Mouse (Mus musculus) C2C12 (cell line): ENCODE results near the gene Slc7a11. TPM values are rescaled to one million over a fixed set of nuclear protein-coding genes. Genes with fewer than 3 reads are reported as not detected.

Experiments used
- H3K27me3 ChIP-seq: one replicate; pipeline ENCODE4 v1.6.1; 2011; ENCODE audit not compliant: control insufficient read depth, insufficient read depth, insufficient read length
- H3K36me3 ChIP-seq: one replicate; pipeline ENCODE4 v1.6.1; 2011; ENCODE audit not compliant: control insufficient read depth, insufficient read depth
- H3K4me3 ChIP-seq: one replicate; pipeline ENCODE4 v1.5.1; 2011; ENCODE audit warnings: mild to moderate bottlenecking, control low read depth; ENCODE audit not compliant: poor library complexity, insufficient read depth, severe bottlenecking
- H3K79me2 ChIP-seq: one replicate; pipeline ENCODE4 v1.6.1; 2011; ENCODE audit not compliant: control insufficient read depth, insufficient read depth
- H3K79me3 ChIP-seq: one replicate; pipeline ENCODE4 v1.6.1; 2011; ENCODE audit warnings: low read depth, control low read depth
- H3ac ChIP-seq: one replicate; pipeline ENCODE3; 2011; ENCODE audit warnings: low read depth; ENCODE audit not compliant: control insufficient read depth, insufficient read length
- CEBPB ChIP-seq: IDR thresholded peaks from one replicate; pipeline ENCODE4 v1.6.1; 2011; ENCODE audit warnings: low read depth, mild to moderate bottlenecking, control low read depth, moderate library complexity
- CTCF ChIP-seq: IDR thresholded peaks from one replicate; pipeline ENCODE4 v1.5.1; 2011; ENCODE audit not compliant: control insufficient read depth, insufficient read depth, insufficient read length
- FOSL1 ChIP-seq: IDR thresholded peaks from one replicate; pipeline ENCODE4 v1.8.0; 2011; ENCODE audit warnings: mild to moderate bottlenecking, low read length; ENCODE audit not compliant: poor library complexity, insufficient read depth, severe bottlenecking
- MAX ChIP-seq: IDR thresholded peaks from one replicate; pipeline ENCODE4 v1.6.1; 2011; ENCODE audit warnings: mild to moderate bottlenecking, control low read depth
- MYOD1 ChIP-seq: IDR thresholded peaks from one replicate; pipeline ENCODE4 v1.6.1; 2011; ENCODE audit warnings: low read depth; ENCODE audit not compliant: control insufficient read depth, insufficient read length
- MYOG ChIP-seq: IDR thresholded peaks from one replicate; pipeline ENCODE4 v1.6.1; 2011; ENCODE audit not compliant: control insufficient read depth, insufficient read length; ENCODE audit errors: extremely low read depth
- USF1 ChIP-seq: IDR thresholded peaks from one replicate; pipeline ENCODE4 v1.6.1; 2011; ENCODE audit warnings: low read depth, mild to moderate bottlenecking, control low read depth, moderate library complexity
- polyA plus RNA-seq: library from polyadenylated mRNA; unstranded; fragments of >200 nt; fragmentation: generic; extraction: Trizol; gene quantifications from one replicate; pipeline ENCODE4 v1.2.1, GENCODE M21; 2012; ENCODE audit warnings: missing spikeins

Slc7a11 gene
- polyA plus RNA-seq, 1 experiment, result 3.1 TPM

DNA sequence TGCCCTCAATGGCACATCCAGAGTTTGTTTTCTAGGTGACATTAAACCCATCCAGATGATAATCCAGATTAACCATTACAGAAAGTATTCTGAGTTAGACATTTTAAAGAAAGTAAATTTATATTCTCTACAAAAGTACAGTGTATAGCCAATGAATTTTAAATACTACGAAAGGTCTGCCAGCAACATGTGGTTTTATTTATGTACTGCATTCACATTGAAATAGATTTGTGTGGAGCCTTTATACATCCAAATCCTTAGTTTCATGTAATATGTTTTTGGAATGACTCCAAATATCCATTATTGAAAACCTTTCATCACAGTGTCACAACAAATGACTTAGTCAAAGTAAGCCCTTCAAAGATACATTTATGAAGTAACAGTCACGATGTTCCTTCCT is 402.3 kb downstream of the Slc7a11 start:
- Histone ChIP-seq H3K4me3 (no peak overlapping the region), H3K36me3 (no peaks in the 10 kb centered on the region), H3ac (no peak overlapping the region), H3K27me3 (no peaks in the 10 kb centered on the region), H3K79me2 (no peaks in the 10 kb centered on the region), H3K79me3 (no peaks in the 10 kb centered on the region)
- TF ChIP-seq CTCF, result no peak
- no peak for TF ChIP-seq CEBPB
- TF ChIP-seq MAX, result no peak
- no peak for TF ChIP-seq MYOG
- TF ChIP-seq USF1, result no peak
- TF ChIP-seq FOSL1, result no peak
- no peak for TF ChIP-seq MYOD1

GRCm38 (mm10) chr3:50035875-50036528 is 407.4 kb downstream of the Slc7a11 start:
- no peak for TF ChIP-seq FOSL1
- TF ChIP-seq MYOD1, result no peak
- TF ChIP-seq CTCF, result no peak
- no peak for TF ChIP-seq USF1
- no peak for TF ChIP-seq CEBPB
- no peak for TF ChIP-seq MYOG
- no peak for TF ChIP-seq MAX
- Histone ChIP-seq H3K79me3 (no peaks in the 10 kb centered on the region), H3K27me3 (no peaks in the 10 kb centered on the region), H3K79me2 (no peaks in the 10 kb centered on the region), H3K36me3 (no peaks in the 10 kb centered on the region), H3K4me3 (no peak overlapping the region), H3ac (no peak overlapping the region)

GRCm38 (mm10) chr3:50033325-50033724 is 410.1 kb downstream of the Slc7a11 start:
- H3K4me3 ChIP-seq, result no peak overlapping the region
- H3K79me3 ChIP-seq, result no peaks in the 10 kb centered on the region
- TF ChIP-seq CEBPB, result peak; percentile 47
- TF ChIP-seq FOSL1, result no peak

GRCm38 (mm10) chr3:50026039-50026438 is 417.4 kb downstream of the Slc7a11 start:
- H3K79me2 ChIP-seq, result no peaks in the 10 kb centered on the region
- no peak overlapping the region for H3K4me3 ChIP-seq
- H3ac ChIP-seq, result no peak overlapping the region
- H3K27me3 ChIP-seq, result no peaks in the 10 kb centered on the region
- no peak for TF ChIP-seq CEBPB
- TF ChIP-seq MYOG, result no peak
- TF ChIP-seq CTCF, result no peak
- H3K36me3 ChIP-seq, result no peaks in the 10 kb centered on the region
- H3K79me3 ChIP-seq, result no peaks in the 10 kb centered on the region

More at GRCm38 (mm10) chr3:50033325-50033724, 410.1 kb downstream of the Slc7a11 start:
- H3K79me2 ChIP-seq, result no peaks in the 10 kb centered on the region
- H3K36me3 ChIP-seq, result no peaks in the 10 kb centered on the region
- H3ac ChIP-seq, result no peak overlapping the region
- no peaks in the 10 kb centered on the region for H3K27me3 ChIP-seq

DNA sequence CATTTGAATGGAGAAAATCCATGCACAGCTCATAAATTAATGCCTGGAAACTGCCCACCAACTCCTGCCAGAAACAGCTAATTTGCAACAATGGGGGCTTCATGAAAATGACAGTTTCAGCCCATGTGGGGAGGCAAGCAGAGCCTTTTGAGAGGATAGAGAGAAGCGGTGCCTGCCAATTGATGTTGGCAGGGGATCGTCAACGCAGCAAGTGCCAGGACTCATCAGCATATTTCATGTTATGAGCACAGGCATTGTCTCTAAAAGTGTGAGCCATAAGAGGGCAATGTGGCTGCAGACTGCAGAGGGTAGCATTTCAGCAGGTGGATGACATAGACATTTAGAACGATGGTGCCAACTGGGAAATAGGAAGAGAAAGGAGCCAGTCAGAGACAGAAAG is 429.0 kb downstream of the Slc7a11 start:
- TF ChIP-seq CEBPB, result no peak
- no peak for TF ChIP-seq USF1
- no peak for TF ChIP-seq FOSL1
- no peak for TF ChIP-seq MYOG
- TF ChIP-seq MAX, result no peak
- TF ChIP-seq CTCF, result no peak
- no peak for TF ChIP-seq MYOD1
- Histone ChIP-seq H3K4me3 (no peak overlapping the region), H3K27me3 (no peaks in the 10 kb centered on the region), H3K79me2 (no peaks in the 10 kb centered on the region), H3K36me3 (no peaks in the 10 kb centered on the region), H3ac (no peak overlapping the region), H3K79me3 (no peaks in the 10 kb centered on the region)

GRCm38 (mm10) chr3:50012012-50012411 is 431.4 kb downstream of the Slc7a11 start:
- Histone ChIP-seq H3K4me3 (no peak overlapping the region), H3K79me2 (no peaks in the 10 kb centered on the region), H3K27me3 (no peaks in the 10 kb centered on the region), H3ac (no peak overlapping the region), H3K79me3 (no peaks in the 10 kb centered on the region), H3K36me3 (no peaks in the 10 kb centered on the region)
- TF ChIP-seq CTCF, result no peak
- no peak for TF ChIP-seq USF1
- TF ChIP-seq CEBPB, result no peak
- TF ChIP-seq FOSL1, result no peak
- no peak for TF ChIP-seq MYOD1
- no peak for TF ChIP-seq MAX
- no peak for TF ChIP-seq MYOG
